23 mouse cellular contexts compared by ENCODE assay signal in genomic region chr7:65630661-65631060, GRCm38 (mm10). TPM values are rescaled to one million over a fixed set of nuclear protein-coding genes. Genes with fewer than 3 reads are reported as not detected.
DNase-seq lines count a peak whose midpoint lies in the region; TF ChIP-seq lines count a peak whose summit lies in the region.
"Had no signal": no experiment of that assay in that cellular context is flagged by ENCODE, and none has a peak within 500 bp of the region (broad histone marks: within the 10 kb centered on the region; RNA-seq: fewer than 3 reads in every experiment).

No protein-coding gene starts in this region.

- no peak overlapping the region for H3K27ac ChIP-seq in kidney, adult 2 months (ENCODE audit: insufficient read depth, low read depth, low read length)
- H3K27ac ChIP-seq: embryonic facial prominence, embryonic 13.5 days; embryonic facial prominence, embryonic 15.5 days; forebrain, embryonic 10.5 days; forebrain, embryonic 12.5 days had no signal

- DNase-seq in heart, adult 11 months: peak; percentile 55
- no peak for DNase-seq in heart, postnatal 14 days
- peak; percentile 36 for DNase-seq in retina, postnatal 1 day
- DNase-seq in retina, embryonic 14.5 days (ENCODE audit: low spot score): no peak
- DNase-seq in ES-CJ7 (ENCODE audit: low read depth, low spot score): peak; percentile 29
- peak; percentile 70 for DNase-seq in ZHBTc4 (ENCODE audit: low read depth, low spot score)
- no peak for DNase-seq in kidney, adult 2 months
- DNase-seq: adrenal gland, adult 2 months; adrenal gland, postnatal 10 days; adrenal gland, postnatal 25 days; B cell, adult 2 months; cerebellum, adult 11 months; cerebellum, adult 18-20 months; cerebellum, adult 8-10 months; cerebellum, adult 9-11 months; cerebellum, postnatal 14 days; cerebellum, postnatal 36 days; embryo, embryonic 11 days had no signal

- no peak for TF ChIP-seq POLR2A in kidney, adult 2 months (IDR thresholded peaks at IDR 0.05; ENCODE audit: low read depth, low read length)

- WGBS in kidney, adult 2 months: 86% methylated on average over 5 of the region's 5 CpGs

- intact Hi-C loops in heart, postnatal 14 days (cut with DNase I): loop anchor here (10.0 kb wide), 1 partner anchor 106 kb away; the partner anchor contains the start of gene Tjp1

- H3K27me3 ChIP-seq in kidney, adult 2 months (replicated peaks; ENCODE audit: control insufficient read depth, insufficient read depth, low read length): no peaks in the 10 kb centered on the region
- H3K27me3 ChIP-seq: embryonic facial prominence, embryonic 13.5 days; embryonic facial prominence, embryonic 15.5 days; forebrain, embryonic 12.5 days had no signal

- no peaks in the 10 kb centered on the region for H3K4me1 ChIP-seq in kidney, adult 2 months (ENCODE audit: control insufficient read depth, insufficient read depth, low read length)
- H3K4me1 ChIP-seq: embryonic facial prominence, embryonic 13.5 days; embryonic facial prominence, embryonic 15.5 days; forebrain, embryonic 10.5 days had no signal

- TF ChIP-seq CTCF in kidney, adult 2 months (conservative IDR thresholded peaks at IDR 0.05; ENCODE audit: insufficient read depth, insufficient read length, low read depth, low read length): no peak

- no peak overlapping the region for H3K4me3 ChIP-seq in kidney, adult 2 months (ENCODE audit: insufficient read depth, low read depth, low read length)
- H3K4me3 ChIP-seq: embryonic facial prominence, embryonic 13.5 days; embryonic facial prominence, embryonic 15.5 days; erythroblast, embryonic 14.5 days; forebrain, embryonic 10.5 days; forebrain, embryonic 12.5 days had no signal

- no peaks in the 10 kb centered on the region for H3K36me3 ChIP-seq in kidney, adult 2 months (ENCODE audit: control insufficient read depth, insufficient read depth, low read length)
- H3K36me3 ChIP-seq: embryonic facial prominence, embryonic 13.5 days; embryonic facial prominence, embryonic 15.5 days; forebrain, embryonic 10.5 days; forebrain, embryonic 12.5 days had no signal

RNA-seq across cellular contexts. Expression of gene Tarsl2, which starts 14.0 kb away (rescaled TPM):
- 10 to 100 TPM; 26.8 to 27.6 TPM for total RNA-seq in heart, postnatal 14 days (2021)
- 4.3 and 5.3 TPM in 2 replicates for polyA plus RNA-seq in kidney, adult 2 months (2012; rRNA removed)

Comparison
In these comparisons a context has a peak if more than half of its experiments do, and no peak if none do; other contexts are left out.
1. DNase-seq: peak in heart, adult 11 months (single experiment), retina, postnatal 1 day (single experiment), ES-CJ7 (single experiment) and ZHBTc4 (single experiment); none in heart, postnatal 14 days (0 of 2), retina, embryonic 14.5 days (single experiment) and kidney, adult 2 months (single experiment).